Mouse (Mus musculus) left cerebral cortex, adult 2 months (tissue): ENCODE results near the gene Pidd1. TPM values are rescaled to one million over a fixed set of nuclear protein-coding genes. Genes with fewer than 3 reads are reported as not detected.

Experiments
- DNase-seq, 2 experiments: peaks; one replicate each; pipeline ENCODE4 v3.0.0; 2021 to 2022; ENCODE audit warnings: low spot score in 2 of 2, mixed read lengths in 1 of 2; ENCODE audit errors: extremely low spot score in 1 of 2
- H3K27ac ChIP-seq: fragments of 200-600 bp; 2 replicates; pipeline ENCODE4 v1.8.1; 2022
- H3K4me3 ChIP-seq: fragments of 200-600 bp; 2 replicates; pipeline ENCODE4 v1.8.1; 2022
- CTCF ChIP-seq: fragments of 200-600 bp; IDR thresholded peaks from 2 replicates; pipeline ENCODE4 v1.8.1; 2022; ENCODE audit warnings: antibody characterized with exemption, mild to moderate bottlenecking, moderate library complexity
- intact Hi-C: fragments of 180-260 bp; cut with DNase I; formaldehyde crosslinking; loops from one replicate; pipeline ENCODE4 v1.15.1; 2025
- total RNA-seq, 2 experiments: library from RNA; stranded (reverse); gene quantifications; 2 replicates each; pipeline ENCODE4 v1.2.3; 2021

Gene Pidd1
- total RNA-seq, 2 experiments from 2014 or later: 0.93 to 1.2 TPM

DNA sequence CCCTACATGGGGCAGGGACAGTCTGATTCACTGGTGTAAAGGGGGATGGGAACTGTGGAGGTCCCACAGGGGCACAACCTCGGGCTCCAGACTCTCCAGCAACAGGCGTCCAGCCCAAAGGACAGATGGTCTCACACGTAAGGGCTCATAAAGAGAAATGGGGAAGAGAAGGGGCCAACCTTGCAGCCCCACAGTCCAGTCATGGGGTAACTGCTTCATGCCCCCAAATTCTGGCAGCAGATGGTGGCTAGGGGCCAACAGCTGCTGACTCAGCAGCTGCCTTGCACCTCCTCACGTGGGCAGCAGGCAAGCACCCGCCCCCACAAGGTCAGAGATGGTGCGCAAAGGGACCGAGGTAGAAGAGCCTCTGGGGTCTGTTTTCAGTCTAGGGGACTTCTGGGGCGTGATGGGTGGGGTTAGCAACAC is 11.6 kb downstream of the Pidd1 start:
- DNase-seq: no peak
- H3K4me3 ChIP-seq: no peak overlapping the region; the same call in 1 of the 2 replicates
- intact Hi-C loops: no loop called here
- no peak for TF ChIP-seq CTCF
- peak overlapping the region; percentile 59; the same call in 1 of the 2 replicates for H3K27ac ChIP-seq

DNA sequence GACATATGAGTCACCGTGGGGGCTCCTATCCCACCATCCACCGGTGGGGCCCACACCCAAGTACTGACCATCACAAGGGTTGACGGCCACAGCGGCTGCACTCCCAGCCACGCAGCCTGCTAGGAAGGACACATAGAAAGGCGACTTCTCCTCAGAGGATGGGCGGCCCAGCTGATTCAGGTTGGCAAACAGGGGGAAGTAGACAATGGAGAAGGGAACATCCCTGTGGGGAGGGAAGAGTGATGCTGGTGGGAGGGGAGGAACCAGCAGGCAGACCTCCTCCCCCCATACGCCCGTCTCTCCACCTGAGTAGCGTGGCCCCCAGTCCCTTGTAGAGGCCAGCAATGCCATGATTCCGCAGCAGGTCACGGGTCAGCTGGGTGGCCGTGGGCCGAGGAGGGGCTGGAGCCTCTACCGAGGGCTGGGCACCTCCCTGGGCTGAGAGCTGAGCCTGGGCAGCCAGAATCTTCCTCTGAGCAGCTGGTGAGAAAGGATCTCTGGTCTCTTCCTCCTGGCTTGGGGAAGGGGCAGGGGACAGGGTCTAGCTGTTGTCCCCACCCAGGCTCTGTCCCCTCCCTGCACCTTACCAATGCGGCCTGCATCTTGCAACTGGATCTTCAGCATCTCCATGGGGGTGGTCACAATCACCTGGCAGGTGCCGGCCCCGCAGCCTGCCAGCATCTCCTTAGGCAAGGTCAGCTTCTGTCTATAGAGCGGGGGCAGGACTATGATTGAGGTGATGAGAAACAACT is 12.2 kb downstream of the Pidd1 start:
- no peak for TF ChIP-seq CTCF
- no peak for DNase-seq

DNA sequence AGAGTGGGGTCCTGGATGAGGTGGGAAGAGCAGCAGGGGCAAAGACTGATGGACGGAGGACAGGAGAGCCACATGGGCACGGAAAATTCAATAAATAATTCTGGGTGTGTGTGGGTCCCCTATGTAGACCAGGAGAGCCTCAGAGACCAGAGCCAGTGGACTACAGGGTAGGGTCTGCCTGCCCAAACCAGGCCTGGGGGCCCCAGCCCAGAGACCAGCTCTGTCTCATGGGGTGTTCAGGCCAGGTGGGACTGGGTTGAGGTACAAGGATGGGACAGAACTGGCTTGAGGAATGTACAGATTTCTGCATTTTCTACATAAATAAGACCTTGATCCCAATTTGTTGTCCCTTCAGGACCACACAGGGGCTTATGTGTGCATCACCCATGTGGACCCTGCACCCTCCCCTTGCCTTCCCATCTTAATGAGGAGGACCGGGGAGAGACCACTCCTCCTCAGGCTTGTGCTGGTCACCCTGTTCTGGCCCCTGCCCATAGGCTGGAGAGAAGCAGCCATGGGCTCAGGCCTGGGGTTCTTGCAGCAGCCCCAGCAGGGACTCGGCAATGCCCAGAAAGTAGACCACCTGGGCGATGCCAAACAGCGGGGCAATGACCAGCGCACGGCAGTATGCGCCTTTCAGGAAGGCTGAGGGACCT is 13.1 kb downstream of the Pidd1 start:
- TF ChIP-seq CTCF: no peak
- Histone ChIP-seq H3K27ac (no peak overlapping the region), H3K4me3 (no peak overlapping the region)
- DNase-seq: no peak
- intact Hi-C loops: no loop called here

More for the DNA sequence above, 12.2 kb downstream of the Pidd1 start:
- H3K4me3 ChIP-seq: no peak overlapping the region
- no peak overlapping the region for H3K27ac ChIP-seq
- intact Hi-C loops: no loop called here

DNA sequence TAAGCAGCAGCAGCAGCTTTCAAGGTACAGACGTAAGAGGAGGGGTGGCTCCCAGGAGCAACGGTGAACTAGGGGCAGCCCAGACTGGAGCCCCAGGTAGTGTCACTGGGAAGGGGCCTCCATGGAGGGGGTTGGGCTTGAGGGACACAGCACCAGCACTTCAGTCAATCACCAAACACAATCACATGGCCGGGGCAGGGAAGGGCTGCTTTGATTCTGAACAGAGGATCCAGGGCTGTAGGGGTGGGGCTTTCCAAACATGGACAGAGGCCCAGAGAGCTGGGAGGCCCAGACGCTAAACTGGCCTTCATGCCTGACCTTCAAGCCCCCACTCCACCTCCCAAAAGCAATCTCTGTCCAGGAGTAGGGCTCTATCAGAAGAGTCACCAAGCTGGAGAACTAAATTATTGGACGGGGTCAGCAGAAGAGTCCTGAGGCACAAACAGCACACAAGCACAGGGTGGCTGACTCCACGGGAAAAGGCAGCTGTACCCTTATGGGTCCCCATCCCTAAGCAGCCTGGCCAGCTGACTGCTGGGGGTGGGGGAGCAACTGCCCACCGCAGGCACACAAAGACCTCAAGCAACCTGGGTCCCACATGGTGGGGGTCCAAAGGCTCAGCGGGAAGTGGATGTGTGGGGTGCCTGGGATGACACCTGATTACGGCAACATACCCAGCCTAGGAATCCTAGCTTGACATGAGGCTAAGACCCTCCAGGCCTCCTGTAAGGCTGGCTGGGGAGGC is 13.8 kb downstream of the Pidd1 start:
- intact Hi-C loops: loop anchor here (2.0 kb wide), 1 partner anchor 15 kb away; the partner anchor contains the start of gene Gatd1
- TF ChIP-seq CTCF: no peak
- Histone ChIP-seq H3K4me3 (peak overlapping the region; percentile 94), H3K27ac (peak overlapping the region; percentile 12; the same call in 1 of the 2 replicates)
- no peak for DNase-seq

DNA sequence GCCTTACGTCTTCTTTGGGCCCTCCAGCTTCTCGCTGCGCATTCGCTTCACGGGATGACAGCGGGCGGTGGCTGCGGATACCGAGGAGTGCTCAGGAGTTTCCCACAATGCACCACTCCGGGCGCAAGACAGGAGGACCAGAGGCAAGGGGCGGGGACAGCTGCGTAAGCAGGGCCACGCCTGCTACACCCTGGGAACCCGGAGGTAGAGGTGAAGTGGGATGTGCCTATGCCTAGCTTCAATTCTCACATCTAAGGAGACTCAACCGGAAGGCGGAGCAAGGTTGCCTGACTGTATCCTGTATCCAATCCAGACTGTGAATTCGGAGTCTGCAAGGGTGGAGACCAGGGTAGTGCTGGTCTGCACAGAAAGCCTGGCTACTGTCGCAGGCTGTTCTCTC is 14.5 kb downstream of the Pidd1 start, which contains the start of gene Cend1:
TSS of gene Cend1 (minus strand) at position 182 of the 400 bp plus-strand sequence.
- peak; percentile 88 to 89 for DNase-seq
- no peak for TF ChIP-seq CTCF
- Histone ChIP-seq H3K4me3 (peak within 1 kb of the TSS; percentile 94), H3K27ac (peak within 1 kb of the TSS; percentile 97)
- intact Hi-C loops: loop anchor here (2.0 kb wide), 1 partner anchor 15 kb away; the partner anchor contains the start of gene Gatd1

DNA sequence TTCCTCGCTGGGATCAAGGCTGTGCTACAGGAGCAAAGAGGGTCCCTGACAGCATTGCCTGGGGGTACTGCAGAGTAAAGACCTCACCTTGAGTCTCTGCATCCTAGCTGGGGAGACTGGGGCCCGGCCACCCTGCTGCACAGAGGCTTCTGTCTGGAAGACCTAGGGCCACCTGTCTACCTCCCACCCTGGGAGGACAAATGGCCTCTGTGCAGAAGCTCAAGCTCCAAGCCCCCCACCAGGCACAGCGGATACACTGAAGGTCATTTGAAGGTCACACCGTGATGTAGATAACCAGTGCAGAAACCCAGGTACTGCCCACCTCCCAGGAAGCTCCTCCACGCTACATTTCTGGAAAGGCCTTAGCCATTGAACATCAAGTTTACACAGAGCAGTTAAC is 15.1 kb downstream of the Pidd1 start:
- H3K27ac ChIP-seq: peak overlapping the region; percentile 97
- no peak for DNase-seq
- intact Hi-C loops: loop anchor here (2.0 kb wide), 1 partner anchor 14 kb away; the partner anchor contains the start of gene Gatd1
- H3K4me3 ChIP-seq: peak overlapping the region; percentile 94
- no peak for TF ChIP-seq CTCF

DNA sequence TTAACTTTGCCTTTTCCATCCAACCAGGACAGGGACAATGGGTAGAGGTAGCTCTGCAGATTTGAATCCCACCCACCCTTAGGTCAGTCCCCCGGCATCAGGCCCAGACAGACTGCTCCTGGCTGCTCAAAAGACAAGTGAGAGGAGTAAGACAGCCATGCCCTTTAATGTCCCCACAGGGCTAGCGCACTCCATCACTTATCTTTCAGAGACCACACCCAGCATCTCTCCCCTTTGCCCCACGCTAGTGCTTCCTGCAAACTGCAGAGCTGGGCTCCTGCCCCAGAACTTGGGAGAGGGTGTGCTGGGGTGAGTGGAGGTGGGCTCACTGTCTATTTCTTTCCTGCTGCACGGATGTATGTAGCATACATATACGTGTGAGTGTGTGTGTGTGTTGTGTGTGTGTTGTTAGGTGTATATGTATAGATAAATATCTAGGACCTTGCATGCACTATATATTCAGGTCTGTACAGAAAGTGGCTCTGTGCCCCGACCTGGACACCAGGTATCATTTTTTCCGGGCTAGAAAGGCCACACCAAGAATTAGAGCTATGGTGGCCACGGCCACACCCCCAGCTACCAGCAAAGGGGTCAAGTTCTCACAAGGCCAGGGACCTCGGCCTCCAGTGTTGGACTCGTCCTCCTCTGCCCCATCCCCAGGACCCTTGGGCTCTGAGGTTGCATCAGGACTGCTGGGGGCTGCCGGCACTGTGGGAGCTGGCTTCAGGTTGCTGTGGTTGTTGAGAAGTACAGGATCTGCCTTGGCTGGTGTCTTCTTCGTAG is 16.7 kb downstream of the Pidd1 start:
- no peak overlapping the region for H3K4me3 ChIP-seq
- TF ChIP-seq CTCF: no peak
- H3K27ac ChIP-seq: no peak overlapping the region
- intact Hi-C loops: no loop called here
- no peak for DNase-seq

DNA sequence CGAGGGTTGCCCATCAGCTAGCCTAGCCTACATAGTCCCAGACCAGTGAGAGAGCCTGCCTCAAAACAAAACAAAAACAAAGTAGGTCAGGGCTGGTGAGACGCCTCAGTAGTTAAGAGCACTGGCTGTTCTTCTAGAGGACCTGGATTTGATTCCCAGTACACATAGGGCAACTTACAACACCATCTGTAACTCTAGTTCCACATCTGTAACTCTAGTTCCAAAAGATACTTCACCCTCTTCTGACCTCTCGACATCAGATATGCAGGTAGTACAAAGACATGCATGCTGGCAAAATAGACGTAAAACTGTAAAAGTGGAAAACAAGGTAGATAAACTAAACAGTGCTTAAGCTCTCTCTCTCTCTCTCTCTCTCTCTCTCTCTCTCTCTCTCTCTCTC is 20.0 kb downstream of the Pidd1 start:
- H3K4me3 ChIP-seq: no peak overlapping the region
- DNase-seq: no peak
- H3K27ac ChIP-seq: no peak overlapping the region
- intact Hi-C loops: no loop called here
- no peak for TF ChIP-seq CTCF

DNA sequence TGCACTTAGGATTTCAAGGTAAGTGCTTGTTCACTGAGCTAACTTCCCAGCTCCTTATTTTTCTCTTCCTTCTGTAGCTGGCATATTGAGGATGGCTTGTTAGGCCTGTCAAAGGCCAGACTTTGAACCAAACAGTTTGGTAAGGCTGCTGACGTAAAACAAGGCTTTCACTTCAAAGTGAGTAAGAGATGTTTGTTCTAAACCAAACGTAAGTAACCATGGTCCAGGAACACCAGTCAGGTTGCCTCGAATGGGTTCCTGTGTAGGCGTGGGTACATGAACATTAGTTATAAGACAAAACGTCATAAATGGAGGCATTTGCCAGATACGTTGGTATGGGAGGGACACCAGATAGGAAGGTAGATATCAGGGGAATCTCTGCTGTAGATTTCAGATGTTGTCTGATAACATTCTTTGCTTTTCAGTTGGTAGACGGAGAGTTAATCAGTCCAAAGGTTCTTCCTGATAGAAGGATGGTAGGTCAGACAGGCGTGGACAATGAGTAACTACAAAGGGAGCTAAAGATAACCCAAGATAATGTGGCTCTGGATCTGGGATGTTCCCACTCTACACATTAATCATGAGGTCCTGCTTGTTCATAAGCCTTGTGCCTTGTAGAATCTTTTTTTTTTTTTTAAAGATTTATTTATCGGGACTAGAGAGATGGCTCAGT is 23.7 kb downstream of the Pidd1 start:
- intact Hi-C loops: no loop called here
- Histone ChIP-seq H3K27ac (no peak overlapping the region), H3K4me3 (no peak overlapping the region)
- DNase-seq: no peak
- TF ChIP-seq CTCF: no peak

DNA sequence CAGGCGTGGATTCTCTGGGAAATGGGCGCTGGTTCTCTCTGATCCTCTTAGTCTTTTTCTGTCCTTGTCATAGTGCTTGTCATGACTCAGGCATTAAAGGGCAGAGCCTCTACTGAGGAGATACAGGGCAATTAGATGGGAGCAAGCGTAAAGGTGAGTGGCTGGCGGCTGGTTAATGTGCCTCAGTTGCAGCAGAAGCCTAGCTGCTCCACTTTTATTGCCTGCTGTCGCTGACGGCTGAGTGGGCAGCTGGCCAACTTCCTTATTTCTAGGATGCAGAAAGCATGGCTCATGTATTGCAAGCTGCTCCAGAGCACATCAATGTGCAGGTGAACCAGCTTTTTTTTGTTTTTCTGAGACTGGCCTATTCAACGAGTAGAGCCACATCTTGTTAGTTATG is 24.9 kb downstream of the Pidd1 start:
- DNase-seq: peak in 1 of 2 experiments; percentile 33
- intact Hi-C loops: no loop called here
- TF ChIP-seq CTCF: no peak
- H3K4me3 ChIP-seq: no peak overlapping the region
- H3K27ac ChIP-seq: no peak overlapping the region
